ENCODE assay signal across 13 mouse cellular contexts in the genomic region with DNA sequence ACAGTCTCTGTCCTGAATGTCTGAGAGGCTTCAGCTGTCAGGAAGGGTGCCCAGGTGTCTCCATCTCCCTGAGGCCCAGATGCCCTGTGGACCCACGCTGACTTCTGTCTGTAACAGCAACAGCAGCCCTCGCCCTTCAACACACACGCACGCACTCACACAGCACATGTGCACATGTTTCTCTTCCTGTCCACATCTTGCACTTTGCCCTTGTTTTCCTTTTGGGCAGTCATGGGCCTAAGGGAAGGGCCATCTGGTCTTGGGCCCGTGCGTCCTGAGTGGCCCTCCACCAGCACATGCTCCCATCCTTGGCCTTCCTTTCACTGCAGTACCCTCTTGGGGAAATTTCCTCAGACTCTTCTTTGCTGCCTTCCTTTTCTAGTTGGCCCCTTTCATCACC. TPM values are rescaled to one million over a fixed set of nuclear protein-coding genes. Genes with fewer than 3 reads are reported as not detected.
DNase-seq lines count a peak whose midpoint lies in the region; ATAC-seq and TF ChIP-seq lines count a peak whose summit lies in the region.
"Had no signal": no experiment of that assay in that cellular context is flagged by ENCODE, and none has a peak within 500 bp of the region (broad histone marks: within the 10 kb centered on the region; RNA-seq: fewer than 3 reads in every experiment).

No protein-coding gene starts in this region.

- no peak overlapping the region for H3K27ac ChIP-seq in heart, embryonic 11.5 days (ENCODE audit: low read depth, low read length)
- H3K27ac ChIP-seq in liver, postnatal 0 days (ENCODE audit: low read depth), result peak overlapping the region; percentile 30; the same call in 1 of the 2 replicates
- H3K27ac ChIP-seq in intestine, embryonic 15.5 days, result peak overlapping the region; percentile 79
- H3K27ac ChIP-seq in limb, embryonic 15.5 days, result peak overlapping the region; percentile 14
- H3K27ac ChIP-seq: macrophage had no signal

- peaks cover 43% of the 10 kb centered on the region; the same call in 1 of the 2 replicates for H3K4me1 ChIP-seq in heart, embryonic 11.5 days (ENCODE audit: control insufficient read depth, insufficient read depth, low read length)
- peaks cover 39% of the 10 kb centered on the region for H3K4me1 ChIP-seq in liver, postnatal 0 days (ENCODE audit: insufficient read depth)
- H3K4me1 ChIP-seq in intestine, embryonic 15.5 days (replicated peaks), result peaks cover 52% of the 10 kb centered on the region
- H3K4me1 ChIP-seq in limb, embryonic 15.5 days, result peaks cover 72% of the 10 kb centered on the region

- H3K9ac ChIP-seq in heart, embryonic 11.5 days (ENCODE audit: low read depth, low read length), result no peak overlapping the region
- H3K9ac ChIP-seq in liver, postnatal 0 days (replicated peaks), result no peak overlapping the region
- H3K9ac ChIP-seq in intestine, embryonic 15.5 days, result no peak overlapping the region
- H3K9ac ChIP-seq in limb, embryonic 15.5 days, result 0 out of 2 replicates have a peak overlapping the region, but pooled peaks have one; percentile 14

- no peaks in the 10 kb centered on the region for H3K9me3 ChIP-seq in heart, embryonic 11.5 days (replicated peaks; ENCODE audit: control insufficient read depth, low read length)
- no peaks in the 10 kb centered on the region for H3K9me3 ChIP-seq in liver, postnatal 0 days (ENCODE audit: low read length)
- H3K9me3 ChIP-seq in intestine, embryonic 15.5 days, result no peaks in the 10 kb centered on the region
- H3K9me3 ChIP-seq in limb, embryonic 15.5 days, result no peaks in the 10 kb centered on the region

- H3K36me3 ChIP-seq in heart, embryonic 11.5 days (ENCODE audit: control insufficient read depth, insufficient read depth, low read length), result peaks cover 14% of the 10 kb centered on the region
- peaks cover 21% of the 10 kb centered on the region for H3K36me3 ChIP-seq in liver, postnatal 0 days (replicated peaks; ENCODE audit: insufficient read depth, low read length)
- H3K36me3 ChIP-seq in intestine, embryonic 15.5 days, result peaks cover 13% of the 10 kb centered on the region; the same call in 1 of the 2 replicates
- peaks cover 64% of the 10 kb centered on the region for H3K36me3 ChIP-seq in limb, embryonic 15.5 days

- no peak overlapping the region for H3K4me2 ChIP-seq in heart, embryonic 11.5 days
- H3K4me2 ChIP-seq in liver, postnatal 0 days (ENCODE audit: low read depth, low read length), result no peak overlapping the region
- peak overlapping the region; percentile 96 for H3K4me2 ChIP-seq in intestine, embryonic 15.5 days (replicated peaks)
- no peak overlapping the region for H3K4me2 ChIP-seq in limb, embryonic 15.5 days

- H3K4me3 ChIP-seq in heart, embryonic 11.5 days (ENCODE audit: low read depth, low read length), result no peak overlapping the region
- H3K4me3 ChIP-seq in liver, postnatal 0 days (ENCODE audit: low read depth, low read length), result no peak overlapping the region
- no peak overlapping the region; the same call in 1 of the 2 replicates for H3K4me3 ChIP-seq in intestine, embryonic 15.5 days (replicated peaks)
- no peak overlapping the region for H3K4me3 ChIP-seq in limb, embryonic 15.5 days

- no peak for TF ChIP-seq CTCF in liver, postnatal 0 days (IDR thresholded peaks at IDR 0.05; ENCODE audit: low read depth)

- ATAC-seq in heart, embryonic 11.5 days (replicated peaks; ENCODE audit: insufficient number of reproducible peaks, low FRiP score, low TSS enrichment), result no peak
- ATAC-seq in liver, postnatal 0 days, result peak; percentile 9; the same call in 1 of the 2 replicates
- no peak for ATAC-seq in intestine, embryonic 15.5 days
- ATAC-seq in limb, embryonic 15.5 days (ENCODE audit: insufficient number of reproducible peaks, low FRiP score, low TSS enrichment, low read depth), result no peak
- no peak for ATAC-seq in granulocyte monocyte progenitor cell, adult 5-6 weeks (replicated peaks; ENCODE audit: poor library complexity, severe bottlenecking)
- ATAC-seq: forebrain, embryonic 14.5 days had no signal

- H3K27me3 ChIP-seq in heart, embryonic 11.5 days (ENCODE audit: control insufficient read depth, insufficient read depth, low read length), result peaks cover 45% of the 10 kb centered on the region
- peaks cover 42% of the 10 kb centered on the region for H3K27me3 ChIP-seq in liver, postnatal 0 days (ENCODE audit: insufficient read depth, low read length)
- H3K27me3 ChIP-seq in intestine, embryonic 15.5 days (replicated peaks), result peaks cover 21% of the 10 kb centered on the region
- peaks cover 45% of the 10 kb centered on the region for H3K27me3 ChIP-seq in limb, embryonic 15.5 days

- DNase-seq in heart, adult 11 months, result peak; percentile 96
- DNase-seq in liver, postnatal 0 days, result peak; percentile 19
- DNase-seq in liver, result no peak
- no peak for DNase-seq in cerebellum, postnatal 14 days
- DNase-seq: B cell, adult 2 months; embryo, embryonic 11 days; thymus, adult 2 months had no signal

- no peak for TF ChIP-seq EP300 in liver, postnatal 0 days (IDR thresholded peaks at IDR 0.05; ENCODE audit: low read depth)

- 82% methylated on average over 6 of the region's 6 CpGs for WGBS in heart, embryonic 11.5 days (ENCODE audit: insufficient replicate concordance)
- WGBS in liver, postnatal 0 days (ENCODE audit: insufficient replicate concordance), result 55% methylated on average over 6 of the region's 6 CpGs
- 67% methylated on average over 6 of the region's 6 CpGs for WGBS in intestine, embryonic 15.5 days
- WGBS in limb, embryonic 15.5 days, result 73% methylated on average over 6 of the region's 6 CpGs

RNA-seq across cellular contexts. Expression of a gene that starts 5.9 kb away (rescaled TPM):
- polyA plus RNA-seq in heart, embryonic 11.5 days (2014; fragmentation: Nextera tagmentation; extraction: Ambion mirVana), result 2.5 and 3.0 TPM in 2 replicates
- 1.1 and 1.5 TPM in 2 replicates for polyA plus RNA-seq in liver, postnatal 0 days (2015; fragmentation: Nextera tagmentation; extraction: Ambion mirVana)
- 20.3 and 22.0 TPM in 2 replicates for polyA plus RNA-seq in intestine, embryonic 15.5 days (2015; fragmentation: Nextera tagmentation; extraction: Ambion mirVana)
- 17.2 and 21.2 TPM in 2 replicates for polyA plus RNA-seq in limb, embryonic 15.5 days (2015; fragmentation: Nextera tagmentation; extraction: Ambion mirVana)
- not detected in 2 replicates for total RNA-seq in granulocyte monocyte progenitor cell, adult 5-6 weeks (2014; fragmentation: Nextera tagmentation)
- total RNA-seq in granulocyte monocyte progenitor cell, adult 5-6 weeks (2017), result not detected in 2 replicates
- polyA plus RNA-seq: macrophage had no signal

RNA-seq across cellular contexts. Expression of a gene that starts 15.3 kb away (rescaled TPM):
- 23.4 and 24.6 TPM in 2 replicates for polyA plus RNA-seq in heart, embryonic 11.5 days (2014; fragmentation: Nextera tagmentation; extraction: Ambion mirVana)
- 12.4 and 13.6 TPM in 2 replicates for polyA plus RNA-seq in liver, postnatal 0 days (2015; fragmentation: Nextera tagmentation; extraction: Ambion mirVana)
- 21.3 and 21.4 TPM in 2 replicates for polyA plus RNA-seq in intestine, embryonic 15.5 days (2015; fragmentation: Nextera tagmentation; extraction: Ambion mirVana)
- polyA plus RNA-seq in limb, embryonic 15.5 days (2015; fragmentation: Nextera tagmentation; extraction: Ambion mirVana), result 22.5 and 23.3 TPM in 2 replicates
- 17.1 and 20.1 TPM in 2 replicates for total RNA-seq in granulocyte monocyte progenitor cell, adult 5-6 weeks (2014; fragmentation: Nextera tagmentation)
- 16.1 and 16.4 TPM in 2 replicates for total RNA-seq in granulocyte monocyte progenitor cell, adult 5-6 weeks (2017)

RNA-seq across cellular contexts. Expression of a gene that starts 27.7 kb away (rescaled TPM):
- 16.5 and 21.0 TPM in 2 replicates for polyA plus RNA-seq in heart, embryonic 11.5 days (2014; fragmentation: Nextera tagmentation; extraction: Ambion mirVana)
- polyA plus RNA-seq in liver, postnatal 0 days (2015; fragmentation: Nextera tagmentation; extraction: Ambion mirVana), result 10.9 and 13.0 TPM in 2 replicates
- polyA plus RNA-seq in intestine, embryonic 15.5 days (2015; fragmentation: Nextera tagmentation; extraction: Ambion mirVana), result 23.4 and 23.8 TPM in 2 replicates
- polyA plus RNA-seq in limb, embryonic 15.5 days (2015; fragmentation: Nextera tagmentation; extraction: Ambion mirVana), result 21.1 and 23.3 TPM in 2 replicates
- total RNA-seq in granulocyte monocyte progenitor cell, adult 5-6 weeks (2014; fragmentation: Nextera tagmentation), result 7.6 and 17.1 TPM in 2 replicates
- total RNA-seq in granulocyte monocyte progenitor cell, adult 5-6 weeks (2017), result 8.9 and 10.6 TPM in 2 replicates

RNA-seq across cellular contexts. Expression of a gene that starts 30.2 kb away (rescaled TPM):
- 12.7 and 16.8 TPM in 2 replicates for polyA plus RNA-seq in heart, embryonic 11.5 days (2014; fragmentation: Nextera tagmentation; extraction: Ambion mirVana)
- 1.5 and 2.0 TPM in 2 replicates for polyA plus RNA-seq in liver, postnatal 0 days (2015; fragmentation: Nextera tagmentation; extraction: Ambion mirVana)
- polyA plus RNA-seq in intestine, embryonic 15.5 days (2015; fragmentation: Nextera tagmentation; extraction: Ambion mirVana), result 1.7 and 1.8 TPM in 2 replicates
- 4.9 and 5.8 TPM in 2 replicates for polyA plus RNA-seq in limb, embryonic 15.5 days (2015; fragmentation: Nextera tagmentation; extraction: Ambion mirVana)
- total RNA-seq in granulocyte monocyte progenitor cell, adult 5-6 weeks (2014; fragmentation: Nextera tagmentation), result 0.37 and 1.0 TPM in 2 replicates
- total RNA-seq in granulocyte monocyte progenitor cell, adult 5-6 weeks (2017), result 0.15 TPM in 1 of 2 replicates, not detected in the other

Comparison
In these comparisons a context has a peak if more than half of its experiments do, and no peak if none do; other contexts are left out.
1. DNase-seq: peak in heart, adult 11 months (single experiment) and liver, postnatal 0 days (single experiment); none in liver (single experiment) and cerebellum, postnatal 14 days (0 of 2).